ENCODE assay signal across 9 mouse cellular contexts in the genomic region with DNA sequence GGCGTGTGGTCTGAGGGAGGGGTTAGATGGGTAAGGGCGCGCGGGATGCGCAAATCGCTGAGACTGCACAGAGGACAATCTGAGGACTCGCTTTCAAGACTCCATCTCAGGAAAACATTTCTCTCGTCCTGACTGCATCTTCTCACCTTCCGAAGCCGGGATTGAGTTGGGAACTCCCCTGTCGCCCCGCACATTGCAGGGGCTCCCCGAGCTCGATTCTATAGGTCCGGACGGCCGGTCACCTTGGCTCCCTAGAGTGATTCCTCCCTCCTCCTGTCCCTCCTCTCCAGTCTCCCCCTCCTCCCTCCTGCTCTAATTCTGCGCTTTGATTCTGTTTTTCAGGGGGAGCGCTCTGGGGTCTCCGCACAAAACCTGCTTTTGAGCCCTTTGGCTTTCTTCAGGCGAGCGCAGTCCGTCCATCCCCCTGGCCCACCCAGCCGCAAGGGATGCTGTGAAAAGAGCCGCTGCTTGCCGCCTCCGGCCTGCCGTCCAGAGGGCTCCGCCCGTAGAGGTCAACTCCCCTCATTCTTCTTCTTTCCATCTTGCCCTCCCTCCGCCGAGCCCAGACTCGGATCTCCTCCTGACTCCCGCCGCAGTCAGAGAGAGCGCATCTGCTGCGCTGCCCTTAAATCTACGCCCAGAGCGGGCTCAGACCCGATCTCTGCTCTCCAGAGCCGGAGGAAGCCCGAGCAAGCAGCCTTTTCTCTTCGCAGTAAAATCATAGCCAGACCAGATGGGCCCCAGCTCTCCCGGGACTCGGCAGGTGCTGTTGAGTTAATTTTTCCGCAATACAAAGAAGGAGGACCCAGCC.
DNase-seq lines count a peak whose midpoint lies in the region; ATAC-seq lines count a peak whose summit lies in the region.
"Had no signal": no experiment of that assay in that cellular context is flagged by ENCODE, and none has a peak within 500 bp of the region (broad histone marks: within the 10 kb centered on the region; RNA-seq: fewer than 3 reads in every experiment).

No protein-coding gene starts in this region.

- H3K27ac ChIP-seq in kidney, embryonic 15.5 days, result no peak overlapping the region
- H3K27ac ChIP-seq in embryonic facial prominence, embryonic 12.5 days, result no peak overlapping the region
- H3K27ac ChIP-seq in intestine, embryonic 15.5 days, result no peak overlapping the region
- peak overlapping the region; percentile 98 for H3K27ac ChIP-seq in midbrain, embryonic 16.5 days (ENCODE audit: low read length)
- no peak overlapping the region for H3K27ac ChIP-seq in liver, embryonic 12.5 days

- H3K36me3 ChIP-seq in kidney, embryonic 15.5 days, result no peaks in the 10 kb centered on the region
- no peaks in the 10 kb centered on the region for H3K36me3 ChIP-seq in embryonic facial prominence, embryonic 12.5 days
- H3K36me3 ChIP-seq in intestine, embryonic 15.5 days, result no peaks in the 10 kb centered on the region
- H3K36me3 ChIP-seq in midbrain, embryonic 16.5 days (ENCODE audit: control insufficient read depth, insufficient read depth, low read length), result peaks cover 4% of the 10 kb centered on the region; the same call in 1 of the 2 replicates
- H3K36me3 ChIP-seq in liver, embryonic 12.5 days, result no peaks in the 10 kb centered on the region
- H3K36me3 ChIP-seq: G1E had no signal

- H3K4me3 ChIP-seq in kidney, embryonic 15.5 days (replicated peaks), result peak overlapping the region; percentile 24
- peak overlapping the region; percentile 33 for H3K4me3 ChIP-seq in embryonic facial prominence, embryonic 12.5 days
- H3K4me3 ChIP-seq in intestine, embryonic 15.5 days (replicated peaks), result peak overlapping the region; percentile 23
- peak overlapping the region; percentile 57 for H3K4me3 ChIP-seq in midbrain, embryonic 16.5 days (ENCODE audit: low read depth, low read length)
- no peak overlapping the region for H3K4me3 ChIP-seq in liver, embryonic 12.5 days

- peaks cover 12% of the 10 kb centered on the region; the same call in 1 of the 2 replicates for H3K4me1 ChIP-seq in kidney, embryonic 15.5 days
- peaks cover 6% of the 10 kb centered on the region; the same call in 1 of the 2 replicates for H3K4me1 ChIP-seq in embryonic facial prominence, embryonic 12.5 days
- peaks cover 6% of the 10 kb centered on the region; the same call in 1 of the 2 replicates for H3K4me1 ChIP-seq in intestine, embryonic 15.5 days (replicated peaks)
- no peaks in the 10 kb centered on the region for H3K4me1 ChIP-seq in midbrain, embryonic 16.5 days (ENCODE audit: control insufficient read depth, insufficient read depth, low read length)
- H3K4me1 ChIP-seq in liver, embryonic 12.5 days, result 0 out of 2 replicates have a peak, but pooled peaks cover 3% of the 10 kb centered on the region

- H3K4me2 ChIP-seq in kidney, embryonic 15.5 days, result peak overlapping the region; percentile 48
- H3K4me2 ChIP-seq in embryonic facial prominence, embryonic 12.5 days (replicated peaks), result peak overlapping the region; percentile 48
- peak overlapping the region; percentile 50 for H3K4me2 ChIP-seq in intestine, embryonic 15.5 days (replicated peaks)
- H3K4me2 ChIP-seq in midbrain, embryonic 16.5 days (ENCODE audit: low read length), result peak overlapping the region; percentile 82
- H3K4me2 ChIP-seq in liver, embryonic 12.5 days, result no peak overlapping the region

- no peaks in the 10 kb centered on the region for H3K9me3 ChIP-seq in kidney, embryonic 15.5 days (replicated peaks)
- no peaks in the 10 kb centered on the region for H3K9me3 ChIP-seq in embryonic facial prominence, embryonic 12.5 days
- no peaks in the 10 kb centered on the region for H3K9me3 ChIP-seq in intestine, embryonic 15.5 days
- H3K9me3 ChIP-seq in midbrain, embryonic 16.5 days (replicated peaks; ENCODE audit: control insufficient read depth, low read length, poor library complexity, severe bottlenecking), result no peaks in the 10 kb centered on the region
- no peaks in the 10 kb centered on the region for H3K9me3 ChIP-seq in liver, embryonic 12.5 days (replicated peaks)

- H3K27me3 ChIP-seq in kidney, embryonic 15.5 days, result peaks cover 90% of the 10 kb centered on the region
- H3K27me3 ChIP-seq in embryonic facial prominence, embryonic 12.5 days, result peaks cover 76% of the 10 kb centered on the region
- peaks cover 55% of the 10 kb centered on the region for H3K27me3 ChIP-seq in intestine, embryonic 15.5 days (replicated peaks)
- no peaks in the 10 kb centered on the region for H3K27me3 ChIP-seq in midbrain, embryonic 16.5 days (ENCODE audit: control insufficient read depth, insufficient read depth, low read depth, low read length)
- peaks cover 71% of the 10 kb centered on the region for H3K27me3 ChIP-seq in liver, embryonic 12.5 days (replicated peaks)

- WGBS in kidney, embryonic 15.5 days, result under 1% methylated on average over 46 of the region's 46 CpGs
- 1% methylated on average over 46 of the region's 46 CpGs for WGBS in embryonic facial prominence, embryonic 12.5 days
- under 1% methylated on average over 46 of the region's 46 CpGs for WGBS in intestine, embryonic 15.5 days
- WGBS in midbrain, embryonic 16.5 days, result under 1% methylated on average over 46 of the region's 46 CpGs
- 1% methylated on average over 46 of the region's 46 CpGs for WGBS in liver, embryonic 12.5 days (ENCODE audit: insufficient replicate concordance)

- no peak for DNase-seq in kidney, postnatal 25 days
- DNase-seq in spleen, postnatal 4 days (ENCODE audit: low spot score in 2 of 2), result no peak

- no peak for ATAC-seq in kidney, embryonic 15.5 days (replicated peaks; ENCODE audit: low FRiP score)
- no peak for ATAC-seq in embryonic facial prominence, embryonic 12.5 days (ENCODE audit: insufficient number of reproducible peaks, insufficient read depth, low FRiP score, low TSS enrichment)
- ATAC-seq in intestine, embryonic 15.5 days, result no peak
- ATAC-seq in midbrain, embryonic 16.5 days, result peak; percentile 67
- ATAC-seq in liver, embryonic 12.5 days, result no peak
- ATAC-seq in inflammation-experienced regulatory T-cells, adult 6 months, result no peak

- H3K9ac ChIP-seq in kidney, embryonic 15.5 days, result no peak overlapping the region
- H3K9ac ChIP-seq in embryonic facial prominence, embryonic 12.5 days, result peak overlapping the region; percentile 30; the same call in 1 of the 2 replicates
- no peak overlapping the region for H3K9ac ChIP-seq in intestine, embryonic 15.5 days
- H3K9ac ChIP-seq in midbrain, embryonic 16.5 days (ENCODE audit: low read depth, low read length), result peak overlapping the region; percentile 83
- no peak overlapping the region for H3K9ac ChIP-seq in liver, embryonic 12.5 days

Comparison
In these comparisons a context has a peak if more than half of its experiments do, and no peak if none do; other contexts are left out.
1. H3K9ac ChIP-seq: peak in embryonic facial prominence, embryonic 12.5 days (single experiment) and midbrain, embryonic 16.5 days (single experiment); none in kidney, embryonic 15.5 days (single experiment), intestine, embryonic 15.5 days (single experiment) and liver, embryonic 12.5 days (single experiment).